Mouse (Mus musculus) spleen, adult 2 months (tissue): ENCODE measurements around the gene Patj.

Source experiments
- CTCF ChIP-seq: fragments of 200-500 bp; IDR thresholded peaks from 2 replicates; pipeline ENCODE4 v1.5.1; 2011; ENCODE audit warnings: mild to moderate bottlenecking, inconsistent platforms; ENCODE audit not compliant: insufficient read depth, insufficient read length, insufficient replicate concordance; ENCODE audit errors: extremely low read depth
- POLR2A ChIP-seq: fragments of 200-500 bp; IDR thresholded peaks from 2 replicates; pipeline ENCODE4 v1.6.1; 2011; ENCODE audit warnings: low read depth, low read length, inconsistent platforms

DNA sequence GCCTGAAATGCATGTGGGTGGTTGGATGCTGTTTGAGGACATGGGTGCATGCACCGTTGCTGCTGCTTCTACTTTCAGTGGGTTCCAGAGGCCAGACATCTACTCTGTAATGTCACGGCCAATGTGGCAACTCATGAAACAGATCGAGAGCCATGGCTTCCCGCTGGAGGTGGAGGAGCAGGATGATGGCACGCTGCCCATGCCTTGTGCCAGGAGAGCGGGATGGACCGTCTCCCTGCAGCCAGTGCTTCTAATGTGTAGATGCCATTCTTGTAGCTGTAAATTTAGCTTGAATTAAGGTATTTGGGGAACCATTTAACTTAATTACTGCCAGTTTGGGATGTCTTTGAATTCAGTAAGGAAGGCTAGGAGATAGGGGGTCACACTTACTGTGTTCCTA lies 270.3 kb downstream of the Patj start:
- TF ChIP-seq CTCF (no peak), POLR2A (no peak)
